Mouse (Mus musculus) lung, embryonic 16.5 days (tissue): ENCODE results near the gene Creb3. TPM values are rescaled to one million over a fixed set of nuclear protein-coding genes. Genes with fewer than 3 reads are reported as not detected.

Experiments
- ATAC-seq: fragments of 200-750 bp; cut with Nextera tagmentation; 2 replicates; pipeline ENCODE4 v1.8.0; 2017; ENCODE audit warnings: low read depth, mild to moderate bottlenecking, moderate library complexity
- H3K27ac ChIP-seq: fragments of 300-500 bp; sonication (generic); 2 replicates; pipeline ENCODE4 v1.5.1; 2014; ENCODE audit warnings: mild to moderate bottlenecking, control low read depth, low read length
- H3K27me3 ChIP-seq: fragments of 300-500 bp; sonication (generic); 2 replicates; pipeline ENCODE4 v1.6.1; 2014; ENCODE audit warnings: low read depth, low read length, mixed read lengths; ENCODE audit not compliant: control insufficient read depth, insufficient read depth
- H3K36me3 ChIP-seq: fragments of 300-500 bp; sonication (generic); 2 replicates; pipeline ENCODE4 v1.6.1; 2014; ENCODE audit warnings: low read length; ENCODE audit not compliant: control insufficient read depth, insufficient read depth
- H3K4me1 ChIP-seq: fragments of 300-500 bp; sonication (generic); replicated peaks from 2 replicates; pipeline ENCODE4 v1.6.1; 2014; ENCODE audit warnings: low read length, mixed read lengths; ENCODE audit not compliant: control insufficient read depth, insufficient read depth
- H3K4me2 ChIP-seq: fragments of 300-500 bp; sonication (generic); 2 replicates; pipeline ENCODE4 v1.6.1; 2014; ENCODE audit warnings: low read depth, low read length, control low read depth
- H3K4me3 ChIP-seq: fragments of 300-500 bp; sonication (generic); 2 replicates; pipeline ENCODE4 v1.5.1; 2014; ENCODE audit warnings: mild to moderate bottlenecking, low read length, control low read depth
- H3K9ac ChIP-seq: fragments of 300-500 bp; sonication (generic); 2 replicates; pipeline ENCODE4 v1.6.1; 2014; ENCODE audit warnings: low read length, control low read depth
- H3K9me3 ChIP-seq: fragments of 300-500 bp; sonication (generic); 2 replicates; pipeline ENCODE4 v1.6.1; 2016; ENCODE audit warnings: low read length; ENCODE audit not compliant: control insufficient read depth
- WGBS: fragments of 180-500 bp; shearing (Covaris S2); extraction: QIAGEN DNeasy Blood & Tissue Kit; methylation state at CpG from one replicate; pipeline ENCODE4 v1.1.7; 2014; 5-methylcytosine and 5-hydroxymethylcytosine counted together
- polyA plus RNA-seq: library from polyadenylated mRNA; unstranded; fragments of >200 nt; fragmentation: Nextera tagmentation; extraction: Ambion mirVana; gene quantifications from 2 replicates; pipeline ENCODE4 v1.2.1, GENCODE M21; 2015

Gene Creb3
- polyA plus RNA-seq, 1 experiment from 2014 or later: 69.5 TPM

- Histone ChIP-seq H3K4me1 (peaks cover 5% of the 10 kb centered on the region), H3K4me2 (no peak overlapping the region), H3K27me3 (no peaks in the 10 kb centered on the region), H3K4me3 (no peak overlapping the region), H3K9me3 (peaks cover 4% of the 10 kb centered on the region; the same call in 1 of the 2 replicates), H3K27ac (no peak overlapping the region), H3K9ac (no peak overlapping the region), H3K36me3 (peaks cover 79% of the 10 kb centered on the region)
- ATAC-seq: no peak
- 94% methylated on average over 5 of the region's 5 CpGs for WGBS
These were observed 9.7 kb upstream of the Creb3 start for GRCm38 (mm10) chr4:43552437-43552836.

- Histone ChIP-seq H3K4me1 (peaks cover 20% of the 10 kb centered on the region), H3K9me3 (peaks cover 4% of the 10 kb centered on the region; the same call in 1 of the 2 replicates), H3K9ac (no peak overlapping the region), H3K4me2 (no peak overlapping the region), H3K27ac (no peak overlapping the region), H3K27me3 (no peaks in the 10 kb centered on the region), H3K4me3 (no peak overlapping the region), H3K36me3 (peaks cover 66% of the 10 kb centered on the region)
- ATAC-seq: no peak
These were observed 8.2 kb upstream of the Creb3 start for GRCm38 (mm10) chr4:43553891-43554290.

GRCm38 (mm10) chr4:43555926-43556325 lies 6.2 kb upstream of the Creb3 start:
- H3K4me1 ChIP-seq: peaks cover 40% of the 10 kb centered on the region
- H3K9me3 ChIP-seq: peaks cover 4% of the 10 kb centered on the region; the same call in 1 of the 2 replicates
- H3K27me3 ChIP-seq: no peaks in the 10 kb centered on the region
- 90% methylated on average over 7 of the region's 7 CpGs for WGBS
- H3K4me2 ChIP-seq: no peak overlapping the region
- H3K9ac ChIP-seq: no peak overlapping the region
- H3K4me3 ChIP-seq: no peak overlapping the region
- H3K27ac ChIP-seq: no peak overlapping the region
- H3K36me3 ChIP-seq: peaks cover 46% of the 10 kb centered on the region
- no peak for ATAC-seq

GRCm38 (mm10) chr4:43558028-43558630 lies 4.0 kb upstream of the Creb3 start:
- peak overlapping the region; percentile 81 for H3K4me2 ChIP-seq
- peaks cover 43% of the 10 kb centered on the region for H3K4me1 ChIP-seq
- no peaks in the 10 kb centered on the region for H3K27me3 ChIP-seq
- peaks cover 31% of the 10 kb centered on the region for H3K36me3 ChIP-seq
- WGBS: 6% methylated on average over 5 of the region's 5 CpGs
- peak overlapping the region; percentile 98 for H3K27ac ChIP-seq
- peak; percentile 58 for ATAC-seq
- H3K4me3 ChIP-seq: peak overlapping the region; percentile 39
- no peaks in the 10 kb centered on the region for H3K9me3 ChIP-seq
- peak overlapping the region; percentile 96 for H3K9ac ChIP-seq

GRCm38 (mm10) chr4:43558631-43559356 lies 3.3 kb upstream of the Creb3 start:
- H3K27ac ChIP-seq: peak overlapping the region; percentile 98
- no peaks in the 10 kb centered on the region for H3K27me3 ChIP-seq
- peaks cover 50% of the 10 kb centered on the region for H3K4me1 ChIP-seq
- ATAC-seq: peak; percentile 70
- peak overlapping the region; percentile 39 for H3K4me3 ChIP-seq
- H3K9me3 ChIP-seq: no peaks in the 10 kb centered on the region
- peaks cover 25% of the 10 kb centered on the region for H3K36me3 ChIP-seq
- WGBS: 9% methylated on average over 13 of the region's 13 CpGs
- H3K4me2 ChIP-seq: peak overlapping the region; percentile 81
- peak overlapping the region; percentile 96 for H3K9ac ChIP-seq

GRCm38 (mm10) chr4:43559519-43560242 lies 2.5 kb upstream of the Creb3 start:
- peak overlapping the region; percentile 96 for H3K9ac ChIP-seq
- no peaks in the 10 kb centered on the region for H3K9me3 ChIP-seq
- H3K4me2 ChIP-seq: peak overlapping the region; percentile 81
- peaks cover 55% of the 10 kb centered on the region for H3K4me1 ChIP-seq
- peak overlapping the region; percentile 98 for H3K27ac ChIP-seq
- H3K4me3 ChIP-seq: peak overlapping the region; percentile 88
- H3K36me3 ChIP-seq: peaks cover 20% of the 10 kb centered on the region
- ATAC-seq: no peak
- no peaks in the 10 kb centered on the region for H3K27me3 ChIP-seq
- WGBS: 53% methylated on average over 13 of the region's 13 CpGs

- Histone ChIP-seq H3K9ac (peak overlapping the region; percentile 96), H3K4me3 (peak overlapping the region; percentile 88), H3K4me2 (peak overlapping the region; percentile 81), H3K36me3 (peaks cover 19% of the 10 kb centered on the region), H3K9me3 (no peaks in the 10 kb centered on the region), H3K27ac (peak overlapping the region; percentile 98), H3K27me3 (no peaks in the 10 kb centered on the region), H3K4me1 (peaks cover 55% of the 10 kb centered on the region)
- ATAC-seq: no peak
- 34% methylated on average over 5 of the region's 6 CpGs for WGBS
These were observed 1.9 kb upstream of the Creb3 start for GRCm38 (mm10) chr4:43560243-43560611.

GRCm38 (mm10) chr4:43560976-43561375 lies 1.2 kb upstream of the Creb3 start:
- no peaks in the 10 kb centered on the region for H3K9me3 ChIP-seq
- H3K9ac ChIP-seq: peak overlapping the region; percentile 96
- H3K4me2 ChIP-seq: peak overlapping the region; percentile 81
- WGBS: 7% methylated on average over 2 of the region's 2 CpGs
- H3K4me1 ChIP-seq: peaks cover 55% of the 10 kb centered on the region
- H3K36me3 ChIP-seq: peaks cover 18% of the 10 kb centered on the region
- no peaks in the 10 kb centered on the region for H3K27me3 ChIP-seq
- ATAC-seq: no peak
- peak overlapping the region; percentile 88 for H3K4me3 ChIP-seq
- H3K27ac ChIP-seq: peak overlapping the region; percentile 100

- peaks cover 55% of the 10 kb centered on the region for H3K4me1 ChIP-seq
These were observed 616 bp upstream of the Creb3 start for GRCm38 (mm10) chr4:43561436-43561996.

More at GRCm38 (mm10) chr4:43561436-43561996, 616 bp upstream of the Creb3 start:
- Histone ChIP-seq H3K27ac (peak overlapping the region; percentile 100), H3K27me3 (no peaks in the 10 kb centered on the region), H3K4me3 (peak overlapping the region; percentile 88), H3K9me3 (no peaks in the 10 kb centered on the region), H3K36me3 (peaks cover 20% of the 10 kb centered on the region), H3K4me2 (peak overlapping the region; percentile 81), H3K9ac (peak overlapping the region; percentile 96)
- 1% methylated on average over 16 of the region's 16 CpGs for WGBS
- peak; percentile 3; the same call in 1 of the 2 replicates for ATAC-seq
